Mouse (Mus musculus): ENCODE data around the gene Pdgfc. TPM values are rescaled to one million over a fixed set of nuclear protein-coding genes. Genes with fewer than 3 reads are reported as not detected.

Pdgfc gene
- polyA plus RNA-seq, 1 experiment from 2014 or later: 27.7 TPM

DNA sequence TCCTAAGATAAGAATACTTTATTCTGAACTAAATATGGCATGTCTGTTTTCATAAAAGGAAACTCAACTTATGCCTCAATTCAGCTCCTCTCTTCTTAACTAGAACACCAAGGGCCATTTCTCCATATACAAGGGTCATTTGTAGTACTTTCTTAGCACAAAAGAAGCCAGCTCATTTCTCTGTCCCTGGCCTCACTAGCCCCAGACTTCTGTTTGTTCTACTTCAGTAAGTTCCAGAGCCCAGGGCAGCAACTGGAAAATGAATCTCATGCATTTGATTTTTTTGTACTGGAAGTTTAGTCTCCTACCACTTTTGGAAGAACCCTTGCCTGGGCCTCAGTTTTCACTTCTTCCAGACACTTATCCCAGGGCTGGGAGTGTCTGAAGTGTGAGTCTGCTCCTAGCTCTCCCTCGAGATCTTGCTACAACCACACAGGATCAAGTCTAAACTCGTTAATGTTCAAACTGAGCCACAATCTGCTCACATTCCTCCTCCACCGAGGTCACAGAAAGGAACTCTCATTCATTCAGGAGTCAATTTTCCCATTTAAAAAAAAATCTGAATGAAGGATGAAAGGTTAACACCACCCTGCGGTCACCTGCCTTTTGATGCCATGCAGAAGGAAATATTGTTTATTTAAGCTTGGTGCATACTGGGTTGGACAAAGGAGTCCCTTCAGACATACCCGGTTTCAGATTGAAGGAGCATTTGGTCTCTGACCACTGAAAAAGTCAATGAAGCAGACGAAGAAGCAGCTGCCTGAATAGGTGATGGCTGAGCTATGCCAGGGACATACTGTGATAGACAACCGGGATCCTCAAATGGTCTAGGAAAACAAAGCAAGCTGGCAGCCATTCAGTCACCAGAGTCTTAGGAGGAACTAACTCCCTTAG lies 206.7 kb downstream of the Pdgfc start:
- H3K27me3 ChIP-seq (replicated peaks; ENCODE audit: control insufficient read depth, insufficient read depth, low read length): no peaks in the 10 kb centered on the region
- no peaks in the 10 kb centered on the region for H3K9me3 ChIP-seq (ENCODE audit: control insufficient read depth, low read length)
- DNase-seq (ENCODE audit: low spot score): peak; percentile 56
- peaks cover 14% of the 10 kb centered on the region for H3K4me1 ChIP-seq (ENCODE audit: control insufficient read depth, insufficient read depth, low read length)
- ATAC-seq (ENCODE audit: low read depth): 0 out of 2 replicates have a peak, but pooled peaks have one; percentile 44
- H3K4me2 ChIP-seq (ENCODE audit: low read depth, low read length): no peak overlapping the region
- no peaks in the 10 kb centered on the region for H3K36me3 ChIP-seq (ENCODE audit: control insufficient read depth, insufficient read depth, low read length)
- WGBS: 11% methylated on average over 7 of the region's 7 CpGs
- H3K4me3 ChIP-seq (ENCODE audit: low read depth, low read length): no peak overlapping the region
- H3K27ac ChIP-seq (replicated peaks; ENCODE audit: low read depth, low read length): 0 out of 2 replicates have a peak overlapping the region, but pooled peaks have one; percentile 33
- H3K9ac ChIP-seq (ENCODE audit: low read depth, low read length): no peak overlapping the region

DNA sequence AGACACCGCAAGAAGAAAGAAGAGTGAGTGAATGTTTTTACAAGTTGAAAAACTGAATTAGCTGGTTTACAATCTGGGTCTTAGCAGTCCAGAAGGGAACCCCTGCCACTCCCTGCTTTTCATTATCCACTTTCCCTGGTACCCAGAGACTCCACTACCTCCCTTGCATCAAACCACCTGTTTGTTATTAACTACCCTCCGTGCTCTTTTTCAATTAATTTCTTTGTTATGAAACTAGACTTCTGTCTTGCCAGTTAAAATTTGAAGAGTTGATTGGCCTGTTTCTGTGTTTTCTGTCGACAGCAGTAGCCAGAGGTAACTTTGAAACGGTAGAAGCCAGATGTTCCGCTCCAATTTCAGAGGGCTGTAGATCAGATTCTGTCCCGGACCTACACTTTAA lies 207.4 kb downstream of the Pdgfc start:
- Histone ChIP-seq H3K4me2 (ENCODE audit: low read depth, low read length) (no peak overlapping the region), H3K36me3 (ENCODE audit: control insufficient read depth, insufficient read depth, low read length) (no peaks in the 10 kb centered on the region), H3K27me3 (replicated peaks; ENCODE audit: control insufficient read depth, insufficient read depth, low read length) (no peaks in the 10 kb centered on the region), H3K27ac (replicated peaks; ENCODE audit: low read depth, low read length) (no peak overlapping the region), H3K4me1 (ENCODE audit: control insufficient read depth, insufficient read depth, low read length) (peaks cover 14% of the 10 kb centered on the region), H3K9ac (ENCODE audit: low read depth, low read length) (no peak overlapping the region), H3K4me3 (ENCODE audit: low read depth, low read length) (no peak overlapping the region), H3K9me3 (ENCODE audit: control insufficient read depth, low read length) (no peaks in the 10 kb centered on the region)
- ATAC-seq (ENCODE audit: low read depth) (no peak), DNase-seq (ENCODE audit: low spot score) (no peak)
- WGBS: 16% methylated on average over 6 of the region's 6 CpGs

DNA sequence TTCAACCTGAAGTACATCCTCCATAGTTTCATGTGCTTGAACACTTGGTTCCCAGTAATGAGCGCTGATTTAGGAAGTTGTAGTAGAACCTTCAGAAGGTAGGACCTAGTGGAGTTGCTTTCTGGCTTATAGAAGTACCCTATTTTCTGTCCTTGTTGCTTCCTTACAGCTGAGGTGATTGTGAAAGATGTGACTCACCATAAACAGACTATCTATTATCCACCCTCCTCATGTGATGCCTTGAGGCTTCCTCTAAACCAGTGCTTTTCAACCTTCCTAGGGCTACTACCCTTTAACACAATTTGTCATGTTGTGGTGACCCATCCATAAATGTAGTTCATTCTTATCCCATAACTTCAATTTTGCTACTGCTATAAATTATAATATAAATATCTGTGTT lies 226.6 kb downstream of the Pdgfc start:
- DNase-seq (ENCODE audit: low spot score) (no peak), ATAC-seq (ENCODE audit: low read depth) (no peak)
- Histone ChIP-seq H3K36me3 (ENCODE audit: control insufficient read depth, insufficient read depth, low read length) (no peaks in the 10 kb centered on the region), H3K4me2 (ENCODE audit: low read depth, low read length) (no peak overlapping the region), H3K27me3 (replicated peaks; ENCODE audit: control insufficient read depth, insufficient read depth, low read length) (no peaks in the 10 kb centered on the region), H3K9me3 (ENCODE audit: control insufficient read depth, low read length) (no peaks in the 10 kb centered on the region), H3K4me3 (ENCODE audit: low read depth, low read length) (no peak overlapping the region), H3K4me1 (ENCODE audit: control insufficient read depth, insufficient read depth, low read length) (no peaks in the 10 kb centered on the region), H3K27ac (replicated peaks; ENCODE audit: low read depth, low read length) (no peak overlapping the region), H3K9ac (ENCODE audit: low read depth, low read length) (no peak overlapping the region)
- WGBS: 89% methylated on average over 1 of the region's 1 CpGs

Other genes starting within 250 kb of the Pdgfc start
- 3.6 and 3.9 TPM in 2 replicates for gene Gria2, start 233.6 kb upstream of the Pdgfc start, polyA plus RNA-seq (2014; fragmentation: Nextera tagmentation; extraction: Ambion mirVana)
- 11.4 and 13.6 TPM in 2 replicates for gene Glrb, start 122.8 kb upstream of the Pdgfc start, polyA plus RNA-seq (2014; fragmentation: Nextera tagmentation; extraction: Ambion mirVana)